Mouse (Mus musculus) liver, adult 2 months (tissue): Measurements from ENCODE around the gene Pfdn5.

Experiments used
- CTCF ChIP-seq: fragments of 200-500 bp; IDR thresholded peaks from 2 replicates; pipeline ENCODE4 v1.5.1; 2011; ENCODE audit warnings: low read depth, low read length, control low read depth
- POLR2A ChIP-seq: fragments of 200-500 bp; IDR thresholded peaks from 2 replicates; pipeline ENCODE4 v1.6.1; 2011; ENCODE audit warnings: low read length, control low read depth; ENCODE audit not compliant: insufficient read depth; ENCODE audit errors: extremely low read depth

- no peak for TF ChIP-seq POLR2A
- no peak for TF ChIP-seq CTCF
These were observed 976 bp downstream of the Pfdn5 start for GRCm38 (mm10) chr15:102326892-102327291.
